8 mouse cellular contexts compared by ENCODE assay signal in the genomic region with DNA sequence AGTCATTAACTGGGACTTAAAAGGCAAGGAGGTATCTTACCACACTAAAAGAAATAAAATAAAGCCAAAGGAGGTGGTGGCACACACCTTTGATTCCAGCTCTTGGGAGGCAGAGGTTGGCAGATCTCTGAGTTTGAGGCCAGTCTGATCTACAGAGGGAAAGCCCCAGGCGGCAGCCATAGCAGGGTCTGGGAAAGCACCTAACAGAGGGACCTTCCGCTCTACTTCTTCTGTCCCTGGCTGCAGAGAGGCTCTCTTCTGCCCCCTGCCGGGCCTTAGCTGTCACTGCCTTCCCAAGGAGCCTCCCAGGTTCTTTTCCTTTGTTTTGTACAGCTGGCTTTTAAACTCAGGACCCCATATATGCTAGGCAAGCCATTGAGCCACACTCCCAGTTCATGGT. TPM values are rescaled to one million over a fixed set of nuclear protein-coding genes. Genes with fewer than 3 reads are reported as not detected.
DNase-seq lines count a peak whose midpoint lies in the region; ATAC-seq and TF ChIP-seq lines count a peak whose summit lies in the region.

No protein-coding gene starts in this region.

- no peaks in the 10 kb centered on the region for H3K27me3 ChIP-seq in hindbrain, postnatal 0 days (ENCODE audit: insufficient read depth, low read length)
- no peaks in the 10 kb centered on the region for H3K27me3 ChIP-seq in midbrain, embryonic 14.5 days (ENCODE audit: control insufficient read depth, insufficient read depth, low read length)
- H3K27me3 ChIP-seq in splenic B cell, adult 2 months (ENCODE audit: control insufficient read depth, insufficient read depth, low read length, poor library complexity, severe bottlenecking): no peaks in the 10 kb centered on the region

- intact Hi-C loops in left cerebral cortex, postnatal 4 days (cut with DNase I): loop anchor here (10.0 kb wide), 1 partner anchor 270 kb away; no protein-coding TSS in a partner anchor

- H3K9ac ChIP-seq in hindbrain, postnatal 0 days (replicated peaks; ENCODE audit: low read length): no peak overlapping the region
- no peak overlapping the region for H3K9ac ChIP-seq in midbrain, embryonic 14.5 days (replicated peaks; ENCODE audit: low read length)

- WGBS in hindbrain, postnatal 0 days: 5% methylated on average over 3 of the region's 3 CpGs
- whole genome bisulfite sequencing in midbrain, embryonic 14.5 days: 0% methylated on average over 3 of the region's 3 CpGs

- DNase-seq in 416B (ENCODE audit: low read depth): peak; percentile 73
- peak; percentile 69 for DNase-seq in Muller cell, postnatal 12 days (ENCODE audit: inconsistent ontology term)
- DNase-seq in cerebellum, postnatal 10 days: peak; percentile 78 to 83
- DNase-seq in gastrocnemius, postnatal 10 days: peak; percentile 59
- peak; percentile 79 for DNase-seq in hindbrain, postnatal 0 days (ENCODE audit: low spot score)
- peak; percentile 54 for DNase-seq in left cerebral cortex, postnatal 4 days
- peak; percentile 84 for DNase-seq in midbrain, embryonic 14.5 days
- peak; percentile 90 for DNase-seq in splenic B cell, adult 2 months (ENCODE audit: low read depth, low spot score)

- no peak overlapping the region for H3K4me3 ChIP-seq in hindbrain, postnatal 0 days (ENCODE audit: low read length)
- no peak overlapping the region for H3K4me3 ChIP-seq in midbrain, embryonic 14.5 days (replicated peaks; ENCODE audit: low read depth, low read length)

- 0 out of 2 replicates have a peak, but pooled peaks cover 2% of the 10 kb centered on the region for H3K9me3 ChIP-seq in hindbrain, postnatal 0 days (ENCODE audit: low read length)
- H3K9me3 ChIP-seq in midbrain, embryonic 14.5 days (ENCODE audit: control insufficient read depth, low read length): no peaks in the 10 kb centered on the region

- H3K4me2 ChIP-seq in hindbrain, postnatal 0 days (ENCODE audit: low read depth, low read length): no peak overlapping the region
- no peak overlapping the region for H3K4me2 ChIP-seq in midbrain, embryonic 14.5 days (ENCODE audit: low read length)

- H3K36me3 ChIP-seq in hindbrain, postnatal 0 days (ENCODE audit: insufficient read depth, low read length): no peaks in the 10 kb centered on the region
- H3K36me3 ChIP-seq in midbrain, embryonic 14.5 days (ENCODE audit: control insufficient read depth, insufficient read depth, low read length): no peaks in the 10 kb centered on the region
- no peaks in the 10 kb centered on the region for H3K36me3 ChIP-seq in splenic B cell, adult 2 months (ENCODE audit: control insufficient read depth, insufficient read depth, low read length, poor library complexity, severe bottlenecking)

- no peaks in the 10 kb centered on the region for H3K4me1 ChIP-seq in hindbrain, postnatal 0 days (ENCODE audit: insufficient read depth, low read length)
- H3K4me1 ChIP-seq in midbrain, embryonic 14.5 days (ENCODE audit: control insufficient read depth, insufficient read depth, low read length): no peaks in the 10 kb centered on the region

- no peak overlapping the region for H3K27ac ChIP-seq in hindbrain, postnatal 0 days
- no peak overlapping the region for H3K27ac ChIP-seq in midbrain, embryonic 14.5 days (replicated peaks; ENCODE audit: low read depth, low read length)

- ATAC-seq in hindbrain, postnatal 0 days: peak; percentile 77
- no peak; the same call in 1 of the 2 replicates for ATAC-seq in midbrain, embryonic 14.5 days (ENCODE audit: low FRiP score, low TSS enrichment)

- peak; percentile 95 for TF ChIP-seq CTCF in hindbrain, postnatal 0 days (IDR thresholded peaks at IDR 0.05; ENCODE audit: low read depth)

RNA-seq across cellular contexts. Expression of a gene that starts 40.4 kb away (rescaled TPM):
- under 1 TPM; 0.28 to 0.34 TPM for total RNA-seq in gastrocnemius, postnatal 10 days (2021)
- 0.29 and 0.47 TPM in 2 replicates for total RNA-seq in hindbrain, postnatal 0 days (2014; rRNA removed)
- polyA plus RNA-seq in hindbrain, postnatal 0 days (2015; fragmentation: Nextera tagmentation; extraction: Ambion mirVana): 0.08 and 0.10 TPM in 2 replicates
- under 1 TPM in 1 of 2 experiments, not detected in 1; 0.12 TPM for total RNA-seq in left cerebral cortex, postnatal 4 days (2021)
- not detected in 2 replicates for polyA plus RNA-seq in midbrain, embryonic 14.5 days (2014; fragmentation: Nextera tagmentation; extraction: Ambion mirVana)

RNA-seq across cellular contexts. Expression of a gene that starts 58.4 kb away (rescaled TPM):
- 10 to 100 TPM in 1 of 2 experiments, 1 to 10 TPM in 1; 7.8 to 10.1 TPM for total RNA-seq in gastrocnemius, postnatal 10 days (2021)
- total RNA-seq in hindbrain, postnatal 0 days (2014; rRNA removed): 2.1 and 4.5 TPM in 2 replicates
- polyA plus RNA-seq in hindbrain, postnatal 0 days (2015; fragmentation: Nextera tagmentation; extraction: Ambion mirVana): 1.8 and 1.9 TPM in 2 replicates
- 1 to 10 TPM; 2.4 to 4.5 TPM for total RNA-seq in left cerebral cortex, postnatal 4 days (2021)
- 1.8 and 2.4 TPM in 2 replicates for polyA plus RNA-seq in midbrain, embryonic 14.5 days (2014; fragmentation: Nextera tagmentation; extraction: Ambion mirVana)
